Mouse (Mus musculus) layer of hippocampus, adult 2 months (tissue): Measurements from ENCODE around the gene Tuba8. TPM values are rescaled to one million over a fixed set of nuclear protein-coding genes. Genes with fewer than 3 reads are reported as not detected.

Source experiments
- DNase-seq, 2 experiments: peaks; one replicate each; pipeline ENCODE4 v3.0.0; 2022; ENCODE audit warnings: low spot score in 2 of 2
- H3K27ac ChIP-seq: fragments of 200-600 bp; 2 replicates; pipeline ENCODE4 v1.8.1; 2022
- H3K4me3 ChIP-seq: fragments of 200-600 bp; 2 replicates; pipeline ENCODE4 v1.8.1; 2022; ENCODE audit warnings: mild to moderate bottlenecking
- CTCF ChIP-seq: fragments of 200-600 bp; conservative IDR thresholded peaks from 2 replicates; pipeline ENCODE4 v1.8.1; 2022; ENCODE audit warnings: antibody characterized with exemption, mild to moderate bottlenecking, moderate library complexity
- total RNA-seq, 2 experiments: library from RNA; stranded (reverse); gene quantifications; 2 replicates each; pipeline ENCODE4 v1.2.3; 2021

Tuba8 gene
- total RNA-seq, 2 experiments from 2014 or later = 5.0 to 6.1 TPM

GRCm38 (mm10) chr6:121183414-121184173 is 26.9 kb upstream of the Tuba8 start, which contains the start of gene Pex26:
Gene Pex26 (plus strand): TSS chr6:121183667.
- H3K4me3 ChIP-seq = peak within 1 kb of the TSS; percentile 98
- peak; percentile 93 for DNase-seq
- H3K27ac ChIP-seq = peak within 1 kb of the TSS; percentile 97
- TF ChIP-seq CTCF = no peak

- peak overlapping the region; percentile 98 for H3K4me3 ChIP-seq
- DNase-seq = peak; percentile 38 to 50
- TF ChIP-seq CTCF = peak; percentile 82
- peak overlapping the region; percentile 97 for H3K27ac ChIP-seq
Measured at GRCm38 (mm10) chr6:121184198-121185140, 26.0 kb upstream of the Tuba8 start.

GRCm38 (mm10) chr6:121185232-121185631 is 25.3 kb upstream of the Tuba8 start:
- TF ChIP-seq CTCF = no peak
- no peak for DNase-seq

GRCm38 (mm10) chr6:121191261-121192009 is 19.1 kb upstream of the Tuba8 start:
- no peak for DNase-seq
- Histone ChIP-seq H3K4me3 (no peak overlapping the region), H3K27ac (no peak overlapping the region)
- no peak for TF ChIP-seq CTCF

More at GRCm38 (mm10) chr6:121185232-121185631, 25.3 kb upstream of the Tuba8 start:
- Histone ChIP-seq H3K27ac (no peak overlapping the region), H3K4me3 (peak overlapping the region; percentile 98; the same call in 1 of the 2 replicates)

- no peak overlapping the region for H3K27ac ChIP-seq
- TF ChIP-seq CTCF = no peak
- H3K4me3 ChIP-seq = no peak overlapping the region
- DNase-seq = no peak
Measured at GRCm38 (mm10) chr6:121194061-121194955, 16.2 kb upstream of the Tuba8 start.

- H3K27ac ChIP-seq = no peak overlapping the region
- TF ChIP-seq CTCF = peak; percentile 19
- no peak for DNase-seq
- H3K4me3 ChIP-seq = no peak overlapping the region
Measured at GRCm38 (mm10) chr6:121194956-121195731, 15.4 kb upstream of the Tuba8 start.

- H3K4me3 ChIP-seq = no peak overlapping the region
- no peak for DNase-seq
- TF ChIP-seq CTCF = no peak
- H3K27ac ChIP-seq = no peak overlapping the region
Measured at GRCm38 (mm10) chr6:121197807-121198365, 12.6 kb upstream of the Tuba8 start.

GRCm38 (mm10) chr6:121200458-121200857 is 10.0 kb upstream of the Tuba8 start:
- Histone ChIP-seq H3K27ac (no peak overlapping the region), H3K4me3 (no peak overlapping the region)
- TF ChIP-seq CTCF = no peak

GRCm38 (mm10) chr6:121202026-121202425 is 8.5 kb upstream of the Tuba8 start:
- H3K4me3 ChIP-seq = no peak overlapping the region
- TF ChIP-seq CTCF = no peak
- no peak for DNase-seq

More at GRCm38 (mm10) chr6:121200458-121200857, 10.0 kb upstream of the Tuba8 start:
- no peak for DNase-seq

GRCm38 (mm10) chr6:121206481-121206880 is 4.0 kb upstream of the Tuba8 start:
- Histone ChIP-seq H3K27ac (no peak overlapping the region), H3K4me3 (no peak overlapping the region)
- no peak for DNase-seq
- TF ChIP-seq CTCF = no peak

More at GRCm38 (mm10) chr6:121202026-121202425, 8.5 kb upstream of the Tuba8 start:
- no peak overlapping the region for H3K27ac ChIP-seq
